Mouse (Mus musculus): ENCODE data around the gene Mrpl44.

GRCm38 (mm10) chr1:79768231-79768630 lies 7.6 kb upstream of the Mrpl44 start:
- TF ChIP-seq CTCF (IDR thresholded peaks at IDR 0.05; ENCODE audit: low read depth) (no peak), EP300 (IDR thresholded peaks at IDR 0.05; ENCODE audit: low read depth) (no peak)

Data from liver, postnatal 0 days (tissue).